Mouse (Mus musculus) forebrain, embryonic 14.5 days (tissue): ENCODE data around the gene Nr1h5. TPM values are rescaled to one million over a fixed set of nuclear protein-coding genes. Genes with fewer than 3 reads are reported as not detected.

Source experiments
- ATAC-seq: fragments of 200-750 bp; cut with Nextera tagmentation; 2 replicates; pipeline ENCODE4 v1.8.0; 2017; ENCODE audit warnings: mild to moderate bottlenecking, moderate library complexity
- DNase-seq: peaks from one replicate; pipeline ENCODE4 v3.0.0-alpha.2; 2015; ENCODE audit warnings: low spot score
- H3K27ac ChIP-seq: fragments of 300-500 bp; sonication (generic); 2 replicates; pipeline ENCODE4 v1.5.1; 2014; ENCODE audit warnings: low read depth, mild to moderate bottlenecking, control low read depth, low read length, moderate library complexity
- H3K27me3 ChIP-seq: fragments of 300-500 bp; sonication (generic); replicated peaks from 2 replicates; pipeline ENCODE4 v1.6.1; 2014; ENCODE audit warnings: low read length, control low read depth, mixed read lengths; ENCODE audit not compliant: control insufficient read depth, insufficient read depth
- H3K36me3 ChIP-seq: fragments of 300-500 bp; sonication (generic); 2 replicates; pipeline ENCODE4 v1.6.1; 2014; ENCODE audit warnings: low read length, control low read depth; ENCODE audit not compliant: control insufficient read depth, insufficient read depth
- H3K4me1 ChIP-seq: fragments of 300-500 bp; sonication (generic); 2 replicates; pipeline ENCODE4 v1.6.1; 2014; ENCODE audit warnings: antibody characterized with exemption, low read length, control low read depth; ENCODE audit not compliant: control insufficient read depth, insufficient read depth
- H3K4me2 ChIP-seq: fragments of 300-500 bp; sonication (generic); 2 replicates; pipeline ENCODE4 v1.6.1; 2014; ENCODE audit warnings: mild to moderate bottlenecking, control low read depth, low read length
- H3K4me3 ChIP-seq: fragments of 300-500 bp; sonication (generic); 2 replicates; pipeline ENCODE4 v1.5.1; 2014; ENCODE audit warnings: low read depth, low read length, control low read depth
- H3K9ac ChIP-seq: fragments of 300-500 bp; sonication (generic); 2 replicates; pipeline ENCODE4 v1.6.1; 2014; ENCODE audit warnings: mild to moderate bottlenecking, low read length, control low read depth, moderate library complexity
- H3K9me3 ChIP-seq: fragments of 300-500 bp; sonication (generic); replicated peaks from 2 replicates; pipeline ENCODE4 v1.6.1; 2016; ENCODE audit warnings: low read length, control low read depth, mixed read lengths; ENCODE audit not compliant: control insufficient read depth
- WGBS: fragments of 180-500 bp; shearing (Covaris S2); extraction: QIAGEN DNeasy Blood & Tissue Kit; methylation state at CpG from one replicate; pipeline ENCODE4 v1.1.7; 2014; 5-methylcytosine and 5-hydroxymethylcytosine counted together
- polyA plus RNA-seq: library from polyadenylated mRNA; unstranded; fragments of >200 nt; fragmentation: Nextera tagmentation; extraction: Ambion mirVana; gene quantifications from 2 replicates; pipeline ENCODE4 v1.2.1, GENCODE M21; 2014

Gene Nr1h5
- polyA plus RNA-seq, 1 experiment from 2014 or later: 0.09 TPM

DNA sequence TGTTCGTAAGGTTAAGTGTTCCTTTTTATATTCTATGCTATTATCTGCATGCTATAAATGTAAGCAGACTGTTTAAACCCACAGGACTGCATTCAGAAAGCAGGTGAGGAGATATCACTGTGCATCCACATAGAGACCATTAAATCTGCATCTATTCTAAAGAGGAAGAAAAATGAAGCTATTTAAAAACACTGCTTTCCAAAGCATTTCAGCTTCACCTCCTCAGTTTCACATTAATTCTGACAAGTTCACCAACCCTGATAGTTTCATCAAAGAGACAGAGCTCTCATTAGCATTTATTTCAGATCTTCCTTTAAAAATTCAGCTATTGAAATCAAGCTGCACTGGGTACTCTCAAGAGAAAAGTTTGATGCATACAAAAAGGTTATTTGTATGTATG lies 25.8 kb downstream of the Nr1h5 start:
- Histone ChIP-seq H3K4me2 (no peak overlapping the region), H3K36me3 (no peaks in the 10 kb centered on the region), H3K9me3 (no peaks in the 10 kb centered on the region), H3K4me1 (no peaks in the 10 kb centered on the region), H3K27me3 (no peaks in the 10 kb centered on the region), H3K9ac (no peak overlapping the region), H3K4me3 (no peak overlapping the region), H3K27ac (no peak overlapping the region)
- 92% methylated on average over 1 of the region's 1 CpGs for WGBS
- peak; percentile 19 for DNase-seq
- ATAC-seq: no peak

GRCm38 (mm10) chr3:102935451-102936354 lies 28.2 kb downstream of the Nr1h5 start, which contains the start of gene Sycp1:
TSS of gene Sycp1 (minus strand) at chr3:102936100.
- Histone ChIP-seq H3K9me3 (no peaks in the 10 kb centered on the region), H3K27me3 (no peaks in the 10 kb centered on the region), H3K4me1 (no peaks in the 10 kb centered on the region), H3K36me3 (no peaks in the 10 kb centered on the region), H3K27ac (no peak within 1 kb of the TSS), H3K4me3 (no peak within 1 kb of the TSS), H3K9ac (no peak within 1 kb of the TSS), H3K4me2 (no peak within 1 kb of the TSS)
- WGBS: 94% methylated on average over 78 of the region's 78 CpGs
- ATAC-seq (no peak), DNase-seq (no peak)

- Histone ChIP-seq H3K9me3 (no peaks in the 10 kb centered on the region), H3K4me2 (no peak overlapping the region), H3K36me3 (no peaks in the 10 kb centered on the region), H3K4me1 (no peaks in the 10 kb centered on the region), H3K4me3 (no peak overlapping the region), H3K27ac (no peak overlapping the region), H3K9ac (no peak overlapping the region), H3K27me3 (no peaks in the 10 kb centered on the region)
- no peak for DNase-seq
- 94% methylated on average over 1 of the region's 1 CpGs for WGBS
- ATAC-seq: no peak
These were observed 64.8 kb downstream of the Nr1h5 start for GRCm38 (mm10) chr3:102899136-102899535.

Other genes with a start within 250 kb of the Nr1h5 start
- 8.8 and 8.9 TPM in 2 replicates for gene Tspan2, start 229.6 kb downstream of the Nr1h5 start, polyA plus RNA-seq
- 0.23 TPM in 1 of 2 replicates, not detected in the other for gene Tshb, start 181.4 kb downstream of the Nr1h5 start, polyA plus RNA-seq
- gene Sycp1, start 28.0 kb downstream of the Nr1h5 start, polyA plus RNA-seq: not detected in 2 replicates
- 50.6 and 67.8 TPM in 2 replicates for gene Sike1, start 31.6 kb upstream of the Nr1h5 start, polyA plus RNA-seq
- 525 and 610 TPM in 2 replicates for gene Csde1, start 56.3 kb upstream of the Nr1h5 start, polyA plus RNA-seq
- gene Nras, start 94.2 kb upstream of the Nr1h5 start, polyA plus RNA-seq: 108 and 120 TPM in 2 replicates
- gene Ampd1, start 109.9 kb upstream of the Nr1h5 start, polyA plus RNA-seq: not detected in 2 replicates
- 0.66 and 0.88 TPM in 2 replicates for gene Dennd2c, start 138.5 kb upstream of the Nr1h5 start, polyA plus RNA-seq
- 196 and 221 TPM in 2 replicates for gene Bcas2, start 207.5 kb upstream of the Nr1h5 start, polyA plus RNA-seq